Mouse (Mus musculus) MEL-GATA-1-ER (cell line): Measurements from ENCODE around the gene Spata9.
"Not testable (repeated sequence)": the region's sequence is repeated elsewhere in the genome, so short reads cannot be mapped to it uniquely, and the experiment has no call there.

Experiments
- DNase-seq: peaks from one replicate; pipeline ENCODE4 v3.0.0-alpha.2; 2012; ENCODE audit warnings: low read depth; ENCODE audit errors: extremely low read depth

The Spata9 gene

DNA sequence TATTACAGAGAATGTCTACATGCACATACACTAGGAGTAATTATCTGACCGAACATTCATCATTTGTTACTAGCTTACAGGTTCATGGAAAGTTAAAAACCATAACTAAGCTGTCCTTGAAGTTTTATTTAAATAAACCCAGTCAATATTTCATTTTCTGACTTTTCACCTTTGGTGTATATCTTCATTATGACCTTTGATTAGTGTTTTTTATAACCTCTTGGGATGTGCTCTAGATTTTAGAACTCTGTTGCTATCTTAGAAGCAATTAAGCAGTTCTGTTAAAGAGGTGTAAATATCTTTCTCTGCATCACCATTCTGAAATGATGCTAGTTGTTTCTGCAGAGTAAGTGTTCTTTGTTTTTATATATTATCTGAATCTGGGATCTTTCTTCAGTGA, at the start of gene Spata9:
Gene Spata9 (plus strand): TSS at position 301 of the 400 bp plus-strand sequence.
- DNase-seq, result no peak

DNA sequence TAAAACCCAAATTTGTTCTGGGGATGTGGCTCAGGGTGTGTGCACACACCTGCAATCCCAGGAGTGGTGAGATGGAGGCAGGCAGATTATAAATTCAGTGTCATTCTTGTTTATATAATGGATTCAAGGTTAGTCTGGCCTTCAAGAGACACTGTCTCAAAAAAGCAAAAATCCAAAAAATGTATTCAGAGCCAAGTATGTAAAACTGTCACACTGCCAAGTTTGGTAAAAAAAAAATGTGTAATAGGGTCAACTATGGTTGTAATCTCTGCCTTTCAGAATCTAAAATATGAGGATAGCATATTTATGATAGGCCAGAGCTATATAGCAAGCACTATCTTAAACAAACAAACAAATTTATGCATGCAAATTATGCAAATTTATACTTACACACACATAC, 39.0 kb upstream of the Spata9 start:
- no peak for DNase-seq

DNA sequence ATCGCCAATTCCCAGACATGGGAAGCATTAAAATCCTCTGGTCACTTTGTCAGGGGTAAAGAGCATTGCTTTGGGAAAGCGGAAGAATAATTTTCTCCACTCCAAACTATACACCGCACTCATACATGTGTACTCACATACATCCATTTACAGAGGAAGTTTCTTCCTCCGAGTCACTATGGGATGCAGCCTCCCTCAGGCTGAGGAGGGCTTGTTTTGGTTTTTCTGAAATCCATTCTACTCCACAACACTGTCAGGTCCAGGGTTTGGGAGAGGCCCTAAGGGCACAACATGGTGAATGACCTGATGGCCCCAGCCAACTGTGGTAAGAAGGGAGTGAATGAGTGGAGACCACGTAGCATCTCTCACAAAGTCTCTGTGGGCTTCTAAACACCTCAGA, 37.9 kb upstream of the Spata9 start:
- not testable (repeated sequence) for DNase-seq

DNA sequence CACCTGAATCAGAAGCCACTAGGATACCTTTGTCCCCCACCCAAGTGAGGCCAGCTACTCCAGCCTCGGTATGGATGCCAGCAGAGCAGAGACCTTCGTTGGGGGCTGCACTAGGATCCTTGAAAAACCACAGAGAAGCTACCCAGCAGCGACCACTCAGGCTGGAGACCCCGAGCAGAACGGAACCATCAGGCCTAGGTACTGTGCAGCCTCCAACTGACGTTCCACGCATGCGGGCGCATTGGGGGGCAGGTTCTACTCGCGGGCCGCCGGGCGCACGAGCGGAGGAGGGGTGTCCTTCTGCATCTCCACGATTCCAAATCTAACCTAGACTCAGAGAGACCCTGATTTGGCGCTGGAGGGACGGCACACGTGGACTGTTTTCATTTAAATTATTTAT, 36.9 kb upstream of the Spata9 start:
- DNase-seq, result no peak

DNA sequence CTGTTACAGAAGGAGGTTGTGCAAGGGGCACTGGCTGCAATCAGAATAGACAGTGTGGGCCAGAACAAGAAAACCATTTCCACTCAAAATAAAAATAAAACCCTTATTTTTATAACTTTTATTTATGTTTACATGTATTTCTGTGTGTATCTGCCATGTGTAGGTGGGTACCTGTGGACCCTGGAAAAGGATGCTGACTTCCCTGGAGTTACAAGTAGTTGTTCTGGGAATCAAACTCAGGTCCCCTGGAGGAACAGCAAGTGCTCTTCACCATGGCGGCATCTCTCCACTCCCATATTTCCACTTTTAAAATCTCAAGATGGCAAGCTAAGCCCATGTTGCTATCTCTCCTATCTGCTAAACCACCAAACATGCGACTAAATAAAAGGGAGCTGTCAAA, 36.3 kb upstream of the Spata9 start:
- DNase-seq, result no peak

DNA sequence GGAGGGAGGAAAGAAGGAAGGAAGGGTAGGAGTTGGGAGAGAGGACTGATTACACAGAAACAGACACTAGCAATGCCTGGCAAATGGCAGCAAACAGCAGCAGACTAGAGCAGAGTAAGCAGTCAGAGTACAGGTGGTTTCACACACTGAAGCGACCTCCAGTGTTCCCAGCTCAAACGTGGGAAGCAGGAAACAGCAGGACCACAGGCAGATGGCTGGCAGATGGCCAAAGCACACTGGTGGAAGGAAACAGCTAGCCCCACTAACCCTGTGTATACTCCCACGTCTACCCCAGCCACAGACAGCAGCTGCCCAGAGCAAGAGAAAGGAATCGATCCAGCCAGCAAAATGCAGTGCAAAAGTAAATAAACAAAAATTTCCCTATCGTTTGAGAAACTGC, 35.9 kb upstream of the Spata9 start:
- DNase-seq, result no peak

DNA sequence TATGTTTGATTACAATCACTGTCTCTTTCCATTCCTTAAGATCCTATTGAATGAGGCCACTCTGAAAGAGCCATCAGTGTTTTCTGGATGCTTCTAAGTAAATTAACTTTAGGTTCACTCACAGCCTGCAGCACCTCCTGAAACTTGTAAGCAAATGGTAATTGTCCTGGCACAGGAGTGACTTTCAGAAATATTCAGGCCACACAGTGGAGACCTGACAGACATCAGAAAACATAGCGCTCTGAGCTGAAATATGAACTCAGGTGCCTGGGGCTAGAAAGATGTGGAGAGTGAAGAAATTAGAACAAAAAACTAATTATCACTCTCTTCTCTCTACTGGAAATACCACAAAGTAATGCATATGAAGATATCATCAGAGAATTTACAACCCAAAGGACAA, 33.7 kb upstream of the Spata9 start:
- no peak for DNase-seq

DNA sequence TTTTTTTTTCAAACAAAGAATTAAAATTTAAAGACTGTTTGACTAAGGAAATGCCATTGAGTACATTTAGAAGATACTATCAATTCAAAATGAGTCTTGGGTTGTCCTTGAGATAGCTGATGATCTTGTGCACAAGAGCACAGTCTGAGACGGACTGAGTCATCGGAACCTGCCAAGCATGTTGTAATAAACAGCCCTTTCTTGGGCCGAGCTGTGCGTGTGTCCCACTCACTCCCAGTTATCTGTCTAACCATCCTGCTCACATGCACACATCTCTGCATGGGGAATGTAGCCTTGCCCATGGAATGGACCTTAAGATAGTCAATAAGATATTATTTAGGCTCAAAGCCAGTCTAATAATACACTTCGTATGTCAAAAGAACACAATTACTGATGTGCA, 28.1 kb upstream of the Spata9 start:
- no peak for DNase-seq

DNA sequence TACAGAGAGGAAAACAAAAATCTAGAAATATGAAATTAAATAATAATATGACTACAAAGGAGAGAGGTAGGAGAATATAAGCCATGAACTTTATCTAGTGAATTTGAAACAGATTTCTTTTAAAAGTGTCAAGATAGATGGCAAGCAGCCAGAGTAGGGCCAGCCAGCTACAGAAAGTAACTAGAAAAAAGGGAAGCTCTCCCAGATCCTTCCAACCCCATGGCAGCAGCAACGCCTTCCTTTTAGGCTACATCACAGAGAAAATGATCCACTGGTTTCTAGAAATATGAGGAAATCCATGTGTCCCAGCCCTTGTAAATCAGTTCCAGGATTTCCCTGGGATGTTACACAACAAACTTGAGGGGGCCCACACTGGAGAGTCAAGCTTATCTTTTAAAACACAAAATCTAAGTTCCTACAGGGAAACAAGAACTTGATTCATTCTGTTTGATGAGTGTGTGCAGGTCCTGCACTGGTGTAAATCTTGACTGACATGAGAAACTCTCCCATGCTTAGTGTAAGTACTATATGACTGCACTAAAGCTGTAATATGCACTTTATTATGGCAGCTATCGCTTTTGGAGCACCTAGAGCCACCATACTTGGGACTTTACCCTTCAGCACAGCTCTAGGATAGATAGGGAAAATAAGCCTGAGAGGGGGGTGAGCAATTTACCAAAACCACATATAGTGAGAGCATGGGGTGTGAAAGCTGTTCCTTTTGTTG, 26.0 kb upstream of the Spata9 start:
- peak; percentile 26 for DNase-seq

DNA sequence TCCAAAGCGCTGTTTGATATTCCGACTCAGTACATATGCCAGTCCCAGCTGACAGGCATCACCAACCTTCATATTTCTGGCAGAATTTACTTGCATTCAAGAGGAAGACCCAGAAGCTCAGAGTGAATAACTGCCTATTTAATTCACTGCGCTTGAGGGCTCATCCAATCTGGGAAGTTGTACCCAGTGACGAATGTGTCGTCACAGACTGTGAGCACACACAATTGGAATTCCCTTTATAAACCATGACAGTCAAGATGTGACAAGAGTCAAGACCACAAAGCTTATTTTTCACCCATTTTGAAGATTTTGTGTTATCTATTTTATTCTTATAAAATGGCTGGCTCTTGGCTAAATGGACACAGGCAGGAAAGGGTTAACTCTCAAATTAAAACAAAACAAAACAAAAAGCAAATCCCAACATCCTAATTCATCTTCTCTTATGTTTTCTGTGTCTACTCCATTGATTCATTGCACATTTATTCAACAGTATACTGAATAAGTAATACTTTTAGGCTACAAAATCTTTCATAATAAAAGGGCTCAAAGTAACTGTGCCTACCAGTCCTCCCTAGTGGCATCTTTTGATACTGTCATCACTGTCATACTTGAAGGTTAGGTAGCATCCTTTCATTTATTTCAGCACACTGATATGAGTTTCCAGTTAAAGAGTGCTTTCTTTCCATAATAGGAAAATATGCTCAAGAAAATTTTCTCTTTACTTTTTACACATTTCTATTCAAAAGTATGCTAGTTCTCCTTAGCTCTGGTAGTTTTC, 25.2 kb upstream of the Spata9 start:
- no peak for DNase-seq

DNA sequence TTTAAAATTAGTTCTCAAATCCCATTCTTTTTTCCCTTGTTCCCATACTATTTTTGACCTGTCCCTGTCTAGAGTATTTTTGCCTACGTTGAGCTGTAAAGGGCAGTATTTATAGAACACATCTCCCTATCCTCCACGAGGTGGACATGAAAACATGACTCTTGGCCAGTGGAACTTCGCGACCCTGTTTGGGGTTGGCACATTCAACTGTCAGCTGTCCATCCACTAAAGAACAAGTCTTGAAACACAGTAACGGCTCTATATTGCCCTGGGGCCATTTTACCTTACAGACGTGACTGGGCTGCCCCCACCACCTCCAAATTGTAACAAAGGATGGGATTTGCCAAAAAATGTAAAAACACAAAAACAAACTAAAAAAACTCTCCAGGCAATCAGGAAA, 24.2 kb upstream of the Spata9 start:
- DNase-seq, result no peak

DNA sequence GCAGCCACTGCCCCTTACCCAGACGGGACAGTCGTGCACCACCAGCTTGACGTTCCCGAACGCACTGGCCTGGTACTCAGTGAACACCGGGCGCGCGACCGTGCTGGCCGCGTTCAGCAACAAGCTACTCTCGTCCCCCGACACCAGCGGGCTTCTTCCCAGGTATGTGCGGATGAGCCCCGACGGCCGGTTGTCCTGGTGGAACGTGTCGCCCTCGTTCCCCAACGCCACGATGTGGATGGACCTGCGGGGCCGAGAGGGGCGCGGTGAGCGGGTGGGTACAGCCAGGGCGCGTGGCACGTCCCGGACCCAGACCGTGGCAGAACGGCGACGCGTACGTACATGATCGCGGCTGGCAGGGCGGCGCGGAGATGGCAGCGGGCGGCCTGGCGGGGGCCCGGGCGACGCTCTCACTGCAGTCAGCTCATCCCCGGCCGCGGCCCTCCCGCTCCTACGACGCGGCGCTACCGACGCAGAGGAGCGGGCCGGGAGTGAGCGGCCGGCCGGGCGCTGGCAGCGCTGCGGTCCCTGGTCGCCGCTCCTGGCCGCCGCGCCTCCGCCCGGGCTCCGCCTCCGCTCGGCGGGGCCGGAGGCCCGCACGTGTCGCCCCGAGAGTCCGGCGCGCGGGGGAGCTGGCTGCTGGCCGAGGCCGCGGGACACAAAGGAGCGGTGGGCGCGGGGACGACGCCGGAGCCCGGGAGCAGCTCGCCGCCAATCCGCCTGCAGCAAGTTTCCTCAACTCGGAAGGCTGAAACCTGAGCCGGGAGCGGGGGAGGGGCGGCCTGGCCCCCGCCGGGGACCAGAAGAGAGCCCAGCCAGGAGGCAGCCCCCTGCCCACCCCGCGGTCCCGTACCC, 23.5 kb upstream of the Spata9 start, which contains the start of gene Rhobtb3:
Gene Rhobtb3 (minus strand): TSS at position 737 of the 855 bp plus-strand sequence.
- DNase-seq, result no peak

DNA sequence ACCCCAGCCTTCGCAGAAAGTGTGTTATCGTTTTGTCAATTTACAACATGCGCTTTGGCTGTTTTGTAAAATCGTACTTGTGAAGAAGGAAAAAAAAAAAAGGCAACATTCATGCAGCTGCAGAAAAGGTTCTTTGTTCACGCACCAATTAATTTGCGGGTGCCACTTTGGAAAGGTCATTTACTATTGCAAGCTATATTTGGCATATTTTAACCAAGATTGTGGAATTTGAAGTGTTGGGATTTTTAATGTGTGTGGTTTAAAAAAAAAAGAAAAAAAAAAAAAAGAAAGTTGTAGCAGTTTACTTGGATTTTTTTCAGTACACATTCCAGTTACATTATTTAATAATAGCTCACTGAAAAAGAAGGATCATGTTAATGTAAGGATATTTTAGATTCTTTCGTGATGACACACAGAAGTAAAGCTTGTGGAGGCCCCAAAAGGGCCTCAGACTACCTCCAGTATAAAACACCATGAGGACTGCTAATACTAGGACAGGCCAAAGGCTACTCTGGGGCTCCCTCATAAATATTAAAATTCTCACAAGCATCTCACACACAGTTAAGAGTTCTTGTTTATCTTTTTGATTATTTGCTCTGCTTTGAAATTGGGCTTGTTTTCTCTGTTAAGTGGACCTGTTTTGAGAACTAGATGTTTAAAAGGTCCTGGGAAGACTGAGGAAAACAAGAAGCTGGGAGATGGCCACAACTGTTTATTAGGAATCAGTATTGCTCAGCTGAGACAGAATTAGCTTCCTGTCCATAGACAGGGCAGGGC, 22.7 kb upstream of the Spata9 start:
- DNase-seq, result no peak

DNA sequence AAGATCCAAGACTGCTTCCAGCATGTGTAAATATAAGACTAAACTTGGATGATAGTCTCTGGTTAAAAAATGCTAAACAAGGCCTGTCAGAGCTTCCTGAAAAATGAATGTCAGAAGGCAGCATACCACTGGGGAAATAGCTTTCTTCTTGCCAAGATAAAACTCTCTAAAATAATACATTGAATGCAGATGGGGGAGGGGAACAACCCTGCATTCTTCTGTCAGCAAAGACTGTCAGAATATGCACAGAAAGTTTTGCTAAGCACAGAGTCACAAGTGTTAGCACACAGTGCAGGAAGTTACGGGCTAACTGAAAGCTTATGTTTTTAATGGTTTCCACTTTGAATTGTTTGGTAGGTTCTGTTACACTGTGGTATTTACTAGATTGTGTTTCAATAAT, 16.7 kb upstream of the Spata9 start:
- DNase-seq, result no peak

DNA sequence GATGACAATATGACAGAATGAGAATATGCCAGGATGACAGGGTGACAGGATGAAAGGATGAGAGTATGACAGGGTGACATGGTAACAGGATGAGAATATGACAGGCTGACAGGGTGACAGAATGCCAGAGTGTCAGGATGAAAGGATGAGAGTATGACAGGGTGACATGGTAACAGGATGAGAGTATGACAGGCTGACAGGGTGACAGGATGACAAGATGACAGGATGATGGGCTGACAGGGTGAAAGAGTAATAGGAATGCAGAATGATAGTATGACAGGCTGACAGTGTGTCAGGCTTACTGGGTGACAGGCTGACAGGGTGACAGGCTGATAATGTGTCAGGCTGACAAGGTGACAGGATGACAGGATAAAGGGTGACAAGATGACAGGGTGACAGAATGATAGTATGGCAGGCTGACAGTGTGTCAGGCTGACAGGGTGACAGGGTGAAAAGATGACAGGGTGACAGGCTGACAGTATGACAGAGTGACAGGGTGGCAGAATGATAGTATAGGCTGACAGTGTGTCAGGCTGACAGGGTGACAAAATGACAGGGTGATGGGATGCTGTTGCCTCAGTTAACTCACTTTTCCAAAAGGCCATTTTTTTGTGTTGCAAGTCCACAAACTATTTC, 11.5 kb upstream of the Spata9 start:
- DNase-seq, result no peak

DNA sequence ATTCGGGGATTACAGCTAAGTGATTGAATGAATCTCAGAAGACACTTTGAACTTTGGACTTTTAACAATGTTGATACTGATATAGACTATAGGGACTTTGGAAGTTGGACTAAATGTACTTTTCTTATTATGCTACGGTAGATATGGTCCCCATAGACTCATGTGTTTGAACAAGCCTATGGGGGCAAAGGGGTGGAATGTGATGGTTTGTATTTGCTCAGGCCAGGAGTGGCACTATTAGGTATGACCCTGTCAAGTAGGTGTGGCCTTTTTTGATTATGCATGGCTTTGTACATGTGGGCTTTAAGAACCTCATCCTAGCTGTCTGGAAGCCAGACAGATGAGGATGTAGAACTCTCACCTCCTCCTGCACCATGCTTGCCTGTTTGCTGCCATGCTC, 7.5 kb downstream of the Spata9 start:
- no peak for DNase-seq

DNA sequence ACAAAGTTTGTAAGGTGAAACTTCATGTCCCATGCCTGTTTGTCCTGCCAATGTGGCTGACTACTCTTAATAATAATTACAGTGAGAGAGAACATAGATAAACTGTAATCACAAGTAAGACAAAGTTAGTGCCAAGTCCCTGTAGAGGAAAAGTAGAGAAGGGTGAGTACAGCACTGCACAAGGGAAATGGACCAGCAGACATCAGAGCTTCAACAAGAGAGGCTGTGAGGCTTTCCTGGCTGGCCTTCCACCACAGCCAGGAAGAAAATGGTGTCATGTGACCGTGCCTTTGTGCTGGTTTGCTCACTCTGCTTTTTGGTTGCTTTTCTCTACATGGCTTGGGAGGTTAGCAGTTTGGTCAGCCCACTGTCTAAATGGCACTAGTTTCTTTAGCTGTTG, 8.7 kb downstream of the Spata9 start:
- DNase-seq, result no peak

DNA sequence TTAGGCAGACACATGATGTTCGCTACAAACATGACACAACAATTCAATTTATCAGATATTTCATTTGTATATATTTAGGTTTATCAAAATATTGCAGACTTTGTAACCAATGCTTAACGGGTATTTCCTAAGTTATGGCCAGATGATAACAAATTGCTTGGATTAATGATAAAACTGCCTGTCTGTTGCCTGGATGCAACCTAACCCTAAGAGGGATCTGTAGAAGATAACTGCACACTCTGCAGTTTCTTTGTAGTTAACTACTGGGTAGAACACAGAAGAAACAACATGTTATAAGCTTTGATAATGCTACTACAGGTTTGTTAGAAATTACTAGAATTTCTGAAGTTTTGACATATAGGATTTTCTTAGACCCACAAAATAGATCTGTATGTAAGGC, 9.3 kb downstream of the Spata9 start:
- DNase-seq, result no peak

DNA sequence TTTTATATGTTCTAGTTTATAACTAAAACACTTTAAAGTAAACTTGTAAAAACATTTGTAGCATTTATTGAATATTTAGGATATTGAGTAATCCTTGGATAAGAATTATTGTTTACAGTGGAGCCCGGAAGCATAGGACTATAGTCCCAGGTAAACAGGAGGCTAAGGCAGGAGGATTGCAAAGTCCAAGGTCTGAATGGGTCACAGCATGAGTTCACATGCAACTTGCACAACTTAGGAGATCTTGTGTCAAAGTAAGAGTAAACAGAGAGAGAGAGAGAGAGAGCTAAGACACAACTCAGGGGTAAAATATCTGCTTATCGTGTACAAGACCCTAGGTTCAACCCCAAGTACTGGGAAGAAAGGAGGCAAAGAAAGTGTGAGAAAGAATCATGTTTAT, 9.7 kb downstream of the Spata9 start:
- no peak for DNase-seq

DNA sequence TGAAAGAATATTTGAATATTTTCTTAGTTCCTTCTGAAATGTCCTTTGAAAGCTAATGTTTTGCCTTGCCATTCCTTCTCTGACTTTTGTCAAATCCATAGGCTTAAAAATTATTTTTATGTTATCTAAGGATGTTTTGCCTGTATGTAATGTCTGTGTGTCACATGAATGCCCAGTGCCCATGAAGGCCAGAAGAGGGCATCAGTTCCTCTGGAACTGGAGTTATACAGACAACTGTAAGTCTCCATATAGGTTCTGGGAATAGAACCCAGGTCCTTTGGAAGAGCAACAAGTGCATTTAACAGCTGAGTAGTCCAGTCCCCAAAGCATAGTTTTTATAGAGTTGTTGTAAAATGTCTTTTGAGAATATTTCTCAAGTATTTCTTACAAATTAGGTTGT, 15.0 kb downstream of the Spata9 start:
- DNase-seq, result peak; percentile 10

DNA sequence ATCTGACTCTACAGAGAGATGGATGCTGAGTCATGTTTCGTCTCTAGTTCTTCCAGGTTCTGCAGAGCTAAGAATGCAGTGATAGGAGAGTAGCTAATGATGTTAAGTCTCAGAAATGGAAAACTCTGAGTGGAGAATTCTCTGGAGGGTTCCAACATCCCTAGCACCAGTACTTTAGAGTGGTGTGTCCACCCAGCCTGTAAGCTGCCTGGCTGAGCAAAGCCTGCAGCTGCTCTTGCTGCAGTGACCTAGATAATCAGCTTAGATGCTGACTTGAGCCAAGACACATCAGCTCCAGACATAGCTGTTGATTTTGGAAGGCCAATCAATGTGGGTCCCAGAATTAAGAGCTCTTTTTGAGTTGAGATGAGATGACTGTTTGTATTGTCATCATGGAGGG, 21.1 kb downstream of the Spata9 start:
- DNase-seq, result no peak
